Mouse (Mus musculus) hindbrain, postnatal 0 days (tissue): ENCODE data around the gene Tbc1d10b. TPM values are rescaled to one million over a fixed set of nuclear protein-coding genes. Genes with fewer than 3 reads are reported as not detected.
A peak's percentile ranks its signal among the peaks of the same experiment; 100 is the strongest.

Source experiments
- ATAC-seq: fragments of 200-750 bp; cut with Nextera tagmentation; 2 replicates; pipeline ENCODE4 v1.8.0; 2017; ENCODE audit warnings: mild to moderate bottlenecking, moderate TSS enrichment, moderate library complexity
- DNase-seq: peaks from one replicate; pipeline ENCODE4 v3.0.0-alpha.2; 2015; ENCODE audit warnings: low spot score
- H3K27ac ChIP-seq: fragments of 300-500 bp; sonication (generic); 2 replicates; pipeline ENCODE4 v1.5.1; 2014; ENCODE audit warnings: mild to moderate bottlenecking
- H3K27me3 ChIP-seq: fragments of 300-500 bp; sonication (generic); 2 replicates; pipeline ENCODE4 v1.6.1; 2014; ENCODE audit warnings: low read length, mixed read lengths; ENCODE audit not compliant: insufficient read depth
- H3K36me3 ChIP-seq: fragments of 300-500 bp; sonication (generic); 2 replicates; pipeline ENCODE4 v1.6.1; 2014; ENCODE audit warnings: low read length, mixed read lengths; ENCODE audit not compliant: insufficient read depth
- H3K4me1 ChIP-seq: fragments of 300-500 bp; sonication (generic); 2 replicates; pipeline ENCODE4 v1.6.1; 2014; ENCODE audit warnings: antibody characterized with exemption, low read length, mixed read lengths; ENCODE audit not compliant: insufficient read depth
- H3K4me2 ChIP-seq: fragments of 300-500 bp; sonication (generic); 2 replicates; pipeline ENCODE4 v1.6.1; 2014; ENCODE audit warnings: low read depth, mild to moderate bottlenecking, low read length, moderate library complexity, mixed read lengths
- H3K4me3 ChIP-seq: fragments of 300-500 bp; sonication (generic); 2 replicates; pipeline ENCODE4 v1.5.1; 2014; ENCODE audit warnings: low read length
- H3K9ac ChIP-seq: fragments of 300-500 bp; sonication (generic); replicated peaks from 2 replicates; pipeline ENCODE4 v1.6.1; 2014; ENCODE audit warnings: mild to moderate bottlenecking, low read length, moderate library complexity, mixed read lengths
- H3K9me3 ChIP-seq: fragments of 300-500 bp; sonication (generic); 2 replicates; pipeline ENCODE4 v1.6.1; 2016; ENCODE audit warnings: low read length, mixed read lengths
- CTCF ChIP-seq: IDR thresholded peaks from 2 replicates; pipeline ENCODE4 v1.5.1; 2016; ENCODE audit warnings: antibody characterized with exemption, control low read depth, low read depth
- WGBS: fragments of 180-500 bp; shearing (Covaris S2); extraction: QIAGEN DNeasy Blood & Tissue Kit; methylation state at CpG from one replicate; pipeline ENCODE4 v1.1.7; 2014; 5-methylcytosine and 5-hydroxymethylcytosine counted together
- polyA plus RNA-seq: library from polyadenylated mRNA; unstranded; fragments of >200 nt; fragmentation: Nextera tagmentation; extraction: Ambion mirVana; gene quantifications from 2 replicates; pipeline ENCODE4 v1.2.1, GENCODE M21; 2015
- total RNA-seq: library from RNA; depleted of rRNA; stranded (reverse); fragments of >200 nt; gene quantifications from 2 replicates; pipeline ENCODE4 v1.2.3, GENCODE M21; 2014

The Tbc1d10b gene
- total and polyA plus RNA-seq, 2 experiments from 2014 or later: 25.4 to 68.6 TPM

DNA sequence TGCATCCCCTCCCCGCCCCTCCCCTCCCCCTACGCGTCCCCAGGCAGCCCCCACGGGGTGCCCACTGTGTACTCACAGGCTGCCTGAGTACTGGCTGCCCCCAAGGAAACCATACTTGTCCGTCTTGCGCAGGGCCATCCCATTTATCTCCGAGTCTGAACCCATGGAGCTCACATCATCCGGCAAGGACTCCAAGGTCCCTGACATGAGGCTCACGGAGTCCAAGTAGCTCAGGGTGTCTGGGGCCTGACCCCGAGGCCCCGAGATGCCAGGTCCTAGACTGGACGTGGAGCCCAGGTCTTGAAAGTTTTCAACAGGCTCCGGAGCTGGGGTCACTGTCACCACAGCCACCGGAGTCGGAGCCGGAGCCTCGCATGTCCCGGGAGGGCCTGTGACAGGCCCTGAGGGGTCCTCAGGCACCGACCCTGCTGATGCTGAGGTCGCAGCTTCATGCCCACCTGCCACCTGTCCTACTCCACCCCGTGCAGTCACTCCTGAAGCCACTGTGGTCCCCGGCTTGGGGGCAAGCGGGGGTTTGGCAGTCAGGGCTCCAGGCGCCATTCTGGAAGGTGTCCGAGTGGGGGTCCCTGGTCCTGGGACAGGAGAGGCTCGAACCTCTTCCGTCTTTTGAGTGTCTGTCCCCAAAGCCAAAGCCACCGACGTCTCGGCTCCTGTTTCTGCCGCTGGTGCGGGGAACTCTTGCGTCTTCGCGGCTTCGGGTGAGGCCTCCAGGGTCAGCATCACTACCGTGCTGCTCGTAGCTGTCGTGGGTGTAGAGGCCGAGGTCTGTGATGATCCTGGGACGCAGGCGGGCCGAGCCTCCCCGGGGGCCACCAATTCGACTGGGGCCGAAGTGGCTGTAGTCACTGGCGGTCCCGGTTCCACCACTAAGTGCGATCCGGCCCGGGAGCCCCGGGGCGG, 634 bp downstream of the Tbc1d10b start:
- under 1% methylated on average over 52 of the region's 53 CpGs for WGBS
- TF ChIP-seq CTCF: no peak
- Histone ChIP-seq H3K4me1 (peaks cover 7% of the 10 kb centered on the region), H3K36me3 (no peaks in the 10 kb centered on the region), H3K4me3 (peak overlapping the region; percentile 76), H3K9me3 (no peaks in the 10 kb centered on the region), H3K27ac (peak overlapping the region; percentile 84), H3K27me3 (no peaks in the 10 kb centered on the region), H3K9ac (peak overlapping the region; percentile 81), H3K4me2 (peak overlapping the region; percentile 98)
- ATAC-seq (no peak), DNase-seq (no peak)

DNA sequence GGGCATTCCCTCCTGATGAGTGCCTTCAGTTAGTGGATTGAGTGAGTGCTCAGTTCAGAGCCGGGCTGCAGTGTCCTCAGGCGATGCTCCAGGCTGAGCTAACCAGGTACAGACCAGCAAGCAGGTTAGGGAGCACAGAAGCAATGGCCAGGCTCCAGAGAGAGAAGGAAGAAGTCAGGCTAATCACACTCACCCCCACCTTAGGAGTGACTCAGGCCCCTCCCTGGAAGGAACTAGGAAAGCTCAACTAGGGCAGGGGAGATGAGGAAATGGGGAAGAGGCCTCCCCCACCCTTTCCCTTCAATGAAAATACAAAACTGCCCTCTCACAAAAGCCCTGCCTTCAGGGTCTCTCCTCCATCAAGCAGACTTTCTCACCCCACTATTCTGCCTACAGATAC, 1.7 kb downstream of the Tbc1d10b start:
- DNase-seq: no peak
- peak overlapping the region; percentile 98 for H3K4me2 ChIP-seq
- H3K36me3 ChIP-seq: no peaks in the 10 kb centered on the region
- no peak for ATAC-seq
- H3K9me3 ChIP-seq: no peaks in the 10 kb centered on the region
- peak overlapping the region; percentile 76 for H3K4me3 ChIP-seq
- peak overlapping the region; percentile 81 for H3K9ac ChIP-seq
- no peak for TF ChIP-seq CTCF
- H3K27ac ChIP-seq: no peak overlapping the region
- peaks cover 7% of the 10 kb centered on the region for H3K4me1 ChIP-seq
- 61% methylated on average over 2 of the region's 2 CpGs for WGBS
- no peaks in the 10 kb centered on the region for H3K27me3 ChIP-seq

GRCm38 (mm10) chr7:127196484-127196883, 11.8 kb downstream of the Tbc1d10b start:
- no peak for TF ChIP-seq CTCF
- Histone ChIP-seq H3K27ac (peak overlapping the region; percentile 73), H3K4me3 (peak overlapping the region; percentile 62), H3K36me3 (peaks cover 44% of the 10 kb centered on the region), H3K9ac (peak overlapping the region; percentile 74), H3K4me1 (peaks cover 17% of the 10 kb centered on the region), H3K27me3 (no peaks in the 10 kb centered on the region), H3K4me2 (peak overlapping the region; percentile 68), H3K9me3 (no peaks in the 10 kb centered on the region)
- WGBS: 57% methylated on average over 11 of the region's 11 CpGs
- DNase-seq (no peak), ATAC-seq (no peak)

- DNase-seq: peak; percentile 99
- 1% methylated on average over 51 of the region's 51 CpGs for whole genome bisulfite sequencing
- Histone ChIP-seq H3K9me3 (no peaks in the 10 kb centered on the region), H3K9ac (peak within 1 kb of the TSS; percentile 74), H3K4me2 (peak within 1 kb of the TSS; percentile 68), H3K27me3 (no peaks in the 10 kb centered on the region), H3K4me1 (peaks cover 17% of the 10 kb centered on the region), H3K4me3 (peak within 1 kb of the TSS; percentile 62), H3K36me3 (peaks cover 43% of the 10 kb centered on the region), H3K27ac (peak within 1 kb of the TSS; percentile 82)
- peak; percentile 63 for TF ChIP-seq CTCF
- ATAC-seq: peak; percentile 97
Measured at GRCm38 (mm10) chr7:127195544-127196295, 12.5 kb downstream of the Tbc1d10b start, which contains the start of gene Cd2bp2. TSS of gene Cd2bp2 (minus strand) at chr7:127196050.

GRCm38 (mm10) chr7:127194633-127195029, 13.6 kb downstream of the Tbc1d10b start:
- Histone ChIP-seq H3K36me3 (peaks cover 33% of the 10 kb centered on the region), H3K27ac (peak overlapping the region; percentile 82; the same call in 1 of the 2 replicates), H3K9ac (peak overlapping the region; percentile 74), H3K4me3 (peak overlapping the region; percentile 62), H3K4me1 (peaks cover 17% of the 10 kb centered on the region), H3K27me3 (no peaks in the 10 kb centered on the region), H3K9me3 (no peaks in the 10 kb centered on the region), H3K4me2 (peak overlapping the region; percentile 68)
- ATAC-seq (no peak), DNase-seq (no peak)
- WGBS: 85% methylated on average over 7 of the region's 7 CpGs
- TF ChIP-seq CTCF: no peak

GRCm38 (mm10) chr7:127194011-127194632, 14.1 kb downstream of the Tbc1d10b start:
- TF ChIP-seq CTCF: no peak
- no peak for ATAC-seq
- Histone ChIP-seq H3K4me1 (peaks cover 17% of the 10 kb centered on the region), H3K9me3 (no peaks in the 10 kb centered on the region), H3K4me3 (no peak overlapping the region), H3K4me2 (peak overlapping the region; percentile 68), H3K27ac (no peak overlapping the region), H3K36me3 (peaks cover 27% of the 10 kb centered on the region), H3K27me3 (no peaks in the 10 kb centered on the region), H3K9ac (0 out of 2 replicates have a peak overlapping the region, but pooled peaks have one; percentile 74)
- no peak for DNase-seq
- 89% methylated on average over 17 of the region's 17 CpGs for WGBS
